Mouse (Mus musculus) hindbrain, embryonic 14.5 days (tissue): ENCODE data around the gene Lrmda. TPM values are rescaled to one million over a fixed set of nuclear protein-coding genes. Genes with fewer than 3 reads are reported as not detected.
A peak's percentile ranks its signal among the peaks of the same experiment; 100 is the strongest.

Experiments used
- ATAC-seq: fragments of 200-750 bp; cut with Nextera tagmentation; 2 replicates; pipeline ENCODE4 v1.8.0; 2017; ENCODE audit warnings: moderate number of reproducible peaks, mild to moderate bottlenecking, moderate TSS enrichment, moderate library complexity; ENCODE audit not compliant: low FRiP score
- DNase-seq: peaks from one replicate; pipeline ENCODE4 v3.0.0-alpha.2; 2015; ENCODE audit warnings: low spot score
- H3K27ac ChIP-seq: fragments of 300-500 bp; sonication (generic); 2 replicates; pipeline ENCODE4 v1.5.1; 2014; ENCODE audit warnings: mild to moderate bottlenecking, moderate library complexity
- H3K27me3 ChIP-seq: fragments of 300-500 bp; sonication (generic); 2 replicates; pipeline ENCODE4 v1.6.1; 2014; ENCODE audit warnings: mild to moderate bottlenecking, low read length, mixed read lengths; ENCODE audit not compliant: control insufficient read depth, insufficient read depth
- H3K36me3 ChIP-seq: fragments of 300-500 bp; sonication (generic); replicated peaks from 2 replicates; pipeline ENCODE4 v1.6.1; 2014; ENCODE audit not compliant: control insufficient read depth, insufficient read depth
- H3K4me1 ChIP-seq: fragments of 300-500 bp; sonication (generic); replicated peaks from 2 replicates; pipeline ENCODE4 v1.6.1; 2014; ENCODE audit warnings: antibody characterized with exemption, low read length, mixed read lengths; ENCODE audit not compliant: control insufficient read depth, insufficient read depth
- H3K4me2 ChIP-seq: fragments of 300-500 bp; sonication (generic); replicated peaks from 2 replicates; pipeline ENCODE4 v1.6.1; 2014; ENCODE audit warnings: mild to moderate bottlenecking, moderate library complexity
- H3K4me3 ChIP-seq: fragments of 300-500 bp; sonication (generic); replicated peaks from 2 replicates; pipeline ENCODE4 v1.5.1; 2014; ENCODE audit warnings: mild to moderate bottlenecking, low read length
- H3K9ac ChIP-seq: fragments of 300-500 bp; sonication (generic); 2 replicates; pipeline ENCODE4 v1.6.1; 2014
- H3K9me3 ChIP-seq: fragments of 300-500 bp; sonication (generic); 2 replicates; pipeline ENCODE4 v1.6.1; 2016; ENCODE audit warnings: low read length; ENCODE audit not compliant: control insufficient read depth
- WGBS: fragments of 180-500 bp; shearing (Covaris S2); extraction: QIAGEN DNeasy Blood & Tissue Kit; methylation state at CpG from one replicate; pipeline ENCODE4 v1.1.7; 2014; 5-methylcytosine and 5-hydroxymethylcytosine counted together
- polyA plus RNA-seq: library from polyadenylated mRNA; unstranded; fragments of >200 nt; fragmentation: Nextera tagmentation; extraction: Ambion mirVana; gene quantifications from 2 replicates; pipeline ENCODE4 v1.2.1, GENCODE M21; 2014

The Lrmda gene
- polyA plus RNA-seq, 1 experiment from 2014 or later = 0.64 TPM

GRCm38 (mm10) chr14:22902914-22903313 is 883.4 kb downstream of the Lrmda start:
- no peak overlapping the region for H3K4me2 ChIP-seq
- H3K9ac ChIP-seq = no peak overlapping the region
- no peaks in the 10 kb centered on the region for H3K36me3 ChIP-seq
- no peak for DNase-seq
- peaks cover 15% of the 10 kb centered on the region for H3K4me1 ChIP-seq
- H3K27me3 ChIP-seq = no peaks in the 10 kb centered on the region
- no peak overlapping the region for H3K27ac ChIP-seq
- 89% methylated on average over 2 of the region's 2 CpGs for WGBS
- no peak overlapping the region for H3K4me3 ChIP-seq
- H3K9me3 ChIP-seq = no peaks in the 10 kb centered on the region
- ATAC-seq = no peak

- H3K27ac ChIP-seq = peak overlapping the region; percentile 16; the same call in 1 of the 2 replicates
- DNase-seq (peak; percentile 50), ATAC-seq (peak; percentile 69; the same call in 1 of the 2 replicates)
- no peaks in the 10 kb centered on the region for H3K36me3 ChIP-seq
- H3K9me3 ChIP-seq = no peaks in the 10 kb centered on the region
- no peak overlapping the region for H3K4me3 ChIP-seq
- H3K4me1 ChIP-seq = peaks cover 20% of the 10 kb centered on the region
- H3K27me3 ChIP-seq = no peaks in the 10 kb centered on the region
- H3K4me2 ChIP-seq = no peak overlapping the region
- no peak overlapping the region for H3K9ac ChIP-seq
- 68% methylated on average over 7 of the region's 7 CpGs for WGBS
These were observed 886.5 kb downstream of the Lrmda start for GRCm38 (mm10) chr14:22905741-22906667.

- Histone ChIP-seq H3K9ac (no peak overlapping the region), H3K9me3 (no peaks in the 10 kb centered on the region), H3K4me1 (peaks cover 20% of the 10 kb centered on the region), H3K36me3 (no peaks in the 10 kb centered on the region), H3K4me3 (no peak overlapping the region), H3K27ac (peak overlapping the region; percentile 17), H3K4me2 (no peak overlapping the region), H3K27me3 (no peaks in the 10 kb centered on the region)
- WGBS = 43% methylated on average over 4 of the region's 4 CpGs
- DNase-seq (peak; percentile 55), ATAC-seq (peak; percentile 75; the same call in 1 of the 2 replicates)
These were observed 887.2 kb downstream of the Lrmda start for GRCm38 (mm10) chr14:22906716-22907115.

- no peaks in the 10 kb centered on the region for H3K27me3 ChIP-seq
- no peaks in the 10 kb centered on the region for H3K36me3 ChIP-seq
- ATAC-seq (peak; percentile 52; the same call in 1 of the 2 replicates), DNase-seq (peak; percentile 66)
- H3K4me1 ChIP-seq = peaks cover 20% of the 10 kb centered on the region
- no peak overlapping the region for H3K4me3 ChIP-seq
- H3K4me2 ChIP-seq = no peak overlapping the region
- no peak overlapping the region for H3K9ac ChIP-seq
- WGBS = 33% methylated on average over 4 of the region's 4 CpGs
- peak overlapping the region; percentile 17; the same call in 1 of the 2 replicates for H3K27ac ChIP-seq
- no peaks in the 10 kb centered on the region for H3K9me3 ChIP-seq
These were observed 887.7 kb downstream of the Lrmda start for GRCm38 (mm10) chr14:22907221-22907620.

- 80% methylated on average over 2 of the region's 2 CpGs for WGBS
- Histone ChIP-seq H3K9ac (no peak overlapping the region), H3K27me3 (no peaks in the 10 kb centered on the region), H3K4me1 (peaks cover 20% of the 10 kb centered on the region), H3K4me3 (no peak overlapping the region), H3K9me3 (no peaks in the 10 kb centered on the region), H3K36me3 (no peaks in the 10 kb centered on the region), H3K27ac (no peak overlapping the region), H3K4me2 (no peak overlapping the region)
- DNase-seq = no peak
- no peak for ATAC-seq
These were observed 888.5 kb downstream of the Lrmda start for GRCm38 (mm10) chr14:22908006-22908405.

- DNase-seq = no peak
- no peak overlapping the region for H3K4me2 ChIP-seq
- WGBS = 95% methylated on average over 3 of the region's 3 CpGs
- ATAC-seq = no peak
- no peaks in the 10 kb centered on the region for H3K27me3 ChIP-seq
- no peaks in the 10 kb centered on the region for H3K9me3 ChIP-seq
- H3K4me1 ChIP-seq = no peaks in the 10 kb centered on the region
- no peak overlapping the region for H3K27ac ChIP-seq
- H3K9ac ChIP-seq = no peak overlapping the region
- no peak overlapping the region for H3K4me3 ChIP-seq
- H3K36me3 ChIP-seq = no peaks in the 10 kb centered on the region
These were observed 896.0 kb downstream of the Lrmda start for GRCm38 (mm10) chr14:22915463-22915862.

GRCm38 (mm10) chr14:22918499-22918898 is 899.0 kb downstream of the Lrmda start:
- Histone ChIP-seq H3K27me3 (no peaks in the 10 kb centered on the region), H3K27ac (no peak overlapping the region), H3K9me3 (no peaks in the 10 kb centered on the region), H3K36me3 (no peaks in the 10 kb centered on the region), H3K4me2 (no peak overlapping the region), H3K4me1 (no peaks in the 10 kb centered on the region), H3K4me3 (no peak overlapping the region), H3K9ac (no peak overlapping the region)
- WGBS = 88% methylated on average over 3 of the region's 3 CpGs
- ATAC-seq (no peak), DNase-seq (no peak)

- Histone ChIP-seq H3K4me3 (no peak overlapping the region), H3K4me2 (no peak overlapping the region), H3K27ac (no peak overlapping the region), H3K27me3 (no peaks in the 10 kb centered on the region), H3K36me3 (no peaks in the 10 kb centered on the region), H3K9me3 (no peaks in the 10 kb centered on the region), H3K4me1 (no peaks in the 10 kb centered on the region), H3K9ac (no peak overlapping the region)
- ATAC-seq (no peak), DNase-seq (no peak)
- WGBS = 77% methylated on average over 2 of the region's 2 CpGs
These were observed 899.4 kb downstream of the Lrmda start for GRCm38 (mm10) chr14:22918931-22919330.

- H3K4me3 ChIP-seq = no peak overlapping the region
- no peaks in the 10 kb centered on the region; the same call in 1 of the 2 replicates for H3K9me3 ChIP-seq
- no peaks in the 10 kb centered on the region for H3K4me1 ChIP-seq
- ATAC-seq (no peak), DNase-seq (no peak)
- no peak overlapping the region for H3K27ac ChIP-seq
- H3K4me2 ChIP-seq = no peak overlapping the region
- H3K9ac ChIP-seq = no peak overlapping the region
- H3K36me3 ChIP-seq = no peaks in the 10 kb centered on the region
- H3K27me3 ChIP-seq = no peaks in the 10 kb centered on the region
These were observed 901.6 kb downstream of the Lrmda start for GRCm38 (mm10) chr14:22921152-22921551.
